Mouse (Mus musculus): ENCODE data around the gene Rai1. TPM values are rescaled to one million over a fixed set of nuclear protein-coding genes. Genes with fewer than 3 reads are reported as not detected.

Gene Rai1
- polyA plus RNA-seq (2011; ENCODE audit: insufficient read length, low read depth, missing spikeins) = 25.9 and 29.1 TPM in 2 replicates

DNA sequence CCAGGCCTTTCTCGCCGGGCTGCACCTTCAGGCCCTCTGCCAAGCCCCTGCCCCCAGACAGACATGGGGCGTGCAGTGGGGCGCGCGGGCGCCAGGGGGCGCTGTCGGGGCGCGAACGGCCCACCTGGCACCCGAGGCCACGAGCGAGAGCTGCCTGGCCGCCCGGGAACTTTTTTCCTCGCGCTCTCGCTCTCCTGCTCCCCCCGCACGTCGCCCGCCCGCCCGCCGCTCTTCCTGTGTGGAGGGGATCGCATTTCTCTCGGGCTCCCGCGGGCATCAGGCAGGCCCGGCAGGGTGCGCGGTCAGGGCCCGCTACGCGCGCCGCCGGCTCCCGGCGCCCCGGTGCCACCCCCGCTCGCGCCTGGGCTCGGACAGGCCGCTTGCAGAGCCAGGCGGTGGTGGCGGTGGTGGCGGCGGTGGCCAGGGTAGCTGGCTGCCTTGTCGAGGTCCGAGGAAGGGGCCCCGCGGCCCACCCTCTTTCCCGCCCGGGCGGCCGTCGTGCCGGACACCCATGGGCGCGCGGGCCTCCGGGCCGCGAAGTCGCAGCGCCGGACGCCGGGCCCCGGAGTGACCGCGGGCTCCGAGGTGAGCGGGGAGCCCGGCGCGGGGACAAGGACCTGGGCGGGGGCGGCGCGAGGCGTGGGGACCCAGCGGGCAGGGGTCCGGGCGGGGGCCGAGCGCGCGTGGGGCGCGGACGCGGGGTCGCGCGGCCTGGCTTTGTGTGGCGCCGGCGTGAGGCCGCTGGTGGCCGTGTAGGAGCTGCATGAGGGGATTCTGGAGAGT lies at the start of gene Rai1:
Gene Rai1 (plus strand): TSS at position 204 of the 783 bp plus-strand sequence.
- Histone ChIP-seq H3K4me3 (ENCODE audit: insufficient read depth, low read length) (peak within 1 kb of the TSS; percentile 85), H3K27ac (ENCODE audit: insufficient read depth, low read length) (peak within 1 kb of the TSS; percentile 95), H3K4me1 (ENCODE audit: control insufficient read depth, insufficient read depth, low read length) (peaks cover 21% of the 10 kb centered on the region)
- TF ChIP-seq CTCF (IDR thresholded peaks at IDR 0.05; ENCODE audit: borderline replicate concordance, insufficient read depth, low read length) (peak; percentile 58), POLR2A (IDR thresholded peaks at IDR 0.05; ENCODE audit: low read depth, low read length) (peak; percentile 54)

DNA sequence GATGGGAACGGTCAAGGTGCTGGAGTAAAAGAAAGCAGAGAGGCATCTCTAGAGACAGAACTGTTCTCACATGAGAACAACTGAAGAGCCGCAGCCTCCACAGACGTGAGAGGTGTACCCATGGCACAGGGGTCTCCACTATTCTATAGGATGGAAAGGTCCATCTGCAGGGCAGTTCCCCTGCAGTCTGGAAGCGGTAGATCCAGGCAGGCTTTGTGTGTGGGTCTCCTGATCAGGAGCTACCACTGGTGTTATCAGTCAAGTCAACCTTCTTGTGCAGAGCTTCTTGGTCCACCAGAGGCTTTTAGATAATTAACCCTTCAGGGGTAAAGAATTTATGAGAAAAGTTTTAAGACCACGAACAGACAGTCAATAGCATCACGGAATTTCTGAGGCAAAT lies 48.3 kb upstream of the Rai1 start:
- no peak for TF ChIP-seq POLR2A (IDR thresholded peaks at IDR 0.05; ENCODE audit: low read depth, low read length)
- no peak for TF ChIP-seq CTCF (IDR thresholded peaks at IDR 0.05; ENCODE audit: borderline replicate concordance, insufficient read depth, low read length)
- H3K4me3 ChIP-seq (ENCODE audit: insufficient read depth, low read length) = no peak overlapping the region
- H3K4me1 ChIP-seq (ENCODE audit: control insufficient read depth, insufficient read depth, low read length) = no peaks in the 10 kb centered on the region
- H3K27ac ChIP-seq (ENCODE audit: insufficient read depth, low read length) = no peak overlapping the region

DNA sequence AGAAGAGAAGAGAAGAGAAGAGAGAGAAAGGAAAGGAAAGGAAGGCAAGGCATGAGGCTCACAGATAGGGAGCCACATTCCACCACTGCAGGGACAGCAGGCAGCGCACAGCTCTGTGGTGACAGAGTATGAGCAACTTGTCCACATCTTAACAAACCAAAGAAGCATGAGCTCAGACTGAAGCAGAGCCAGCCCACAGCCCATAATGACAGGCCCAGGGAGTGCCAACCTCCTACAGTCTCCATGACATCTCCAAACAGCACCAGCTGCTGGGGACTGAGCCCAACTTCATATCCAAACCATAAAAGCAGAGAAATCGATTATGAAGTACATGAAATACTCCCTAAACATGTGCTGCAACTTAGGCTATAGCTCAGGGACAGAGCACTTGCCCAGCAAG lies 46.8 kb upstream of the Rai1 start:
- Histone ChIP-seq H3K27ac (ENCODE audit: insufficient read depth, low read length) (no peak overlapping the region), H3K4me1 (ENCODE audit: control insufficient read depth, insufficient read depth, low read length) (no peaks in the 10 kb centered on the region), H3K4me3 (ENCODE audit: insufficient read depth, low read length) (no peak overlapping the region)
- no peak for TF ChIP-seq CTCF (IDR thresholded peaks at IDR 0.05; ENCODE audit: borderline replicate concordance, insufficient read depth, low read length)
- no peak for TF ChIP-seq POLR2A (IDR thresholded peaks at IDR 0.05; ENCODE audit: low read depth, low read length)

DNA sequence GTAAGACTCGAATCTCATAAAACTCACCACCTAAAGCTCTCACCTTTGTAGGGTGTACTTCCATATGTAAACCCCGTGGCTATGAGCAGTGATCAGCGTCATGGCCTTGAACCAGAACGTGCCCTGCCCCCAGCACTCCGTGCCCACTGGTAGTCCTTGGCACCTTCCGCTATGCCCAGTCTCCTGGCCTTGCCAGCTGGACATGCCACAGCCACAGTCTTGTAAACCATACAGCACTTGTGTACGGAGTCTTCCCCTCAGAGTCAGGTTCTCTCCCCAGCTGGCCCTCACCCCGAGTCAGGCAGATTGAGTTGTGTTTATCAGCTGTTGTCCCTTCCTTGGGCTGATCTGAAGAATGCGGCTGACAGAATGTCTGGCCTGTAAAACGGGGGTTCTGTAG lies 46.4 kb upstream of the Rai1 start:
- no peak overlapping the region for H3K27ac ChIP-seq (ENCODE audit: insufficient read depth, low read length)
- H3K4me3 ChIP-seq (ENCODE audit: insufficient read depth, low read length) = no peak overlapping the region
- no peak for TF ChIP-seq POLR2A (IDR thresholded peaks at IDR 0.05; ENCODE audit: low read depth, low read length)
- TF ChIP-seq CTCF (IDR thresholded peaks at IDR 0.05; ENCODE audit: borderline replicate concordance, insufficient read depth, low read length) = no peak
- no peaks in the 10 kb centered on the region for H3K4me1 ChIP-seq (ENCODE audit: control insufficient read depth, insufficient read depth, low read length)

DNA sequence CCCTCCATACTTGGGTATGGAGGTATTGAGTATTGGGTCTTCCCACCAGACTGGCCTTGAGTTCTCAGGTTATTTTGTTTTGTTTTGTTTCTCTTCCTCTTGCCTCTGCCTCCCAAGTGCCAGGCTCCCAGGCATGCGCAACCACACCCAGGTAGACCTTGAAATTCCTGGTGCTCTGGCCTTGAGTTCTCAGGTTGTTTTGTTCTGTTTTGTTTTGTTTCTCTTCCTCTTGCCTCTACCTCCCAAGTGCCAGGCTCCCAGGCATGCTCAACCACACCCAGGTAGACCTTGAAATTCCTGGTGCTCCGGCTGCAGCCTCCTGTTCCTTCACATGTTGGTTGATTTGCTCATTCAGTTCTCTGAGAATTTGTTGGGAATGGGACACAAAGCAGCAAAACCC lies 44.8 kb upstream of the Rai1 start:
- TF ChIP-seq CTCF (IDR thresholded peaks at IDR 0.05; ENCODE audit: borderline replicate concordance, insufficient read depth, low read length) = no peak
- TF ChIP-seq POLR2A (IDR thresholded peaks at IDR 0.05; ENCODE audit: low read depth, low read length) = no peak
- H3K4me1 ChIP-seq (ENCODE audit: control insufficient read depth, insufficient read depth, low read length) = no peaks in the 10 kb centered on the region
- H3K27ac ChIP-seq (ENCODE audit: insufficient read depth, low read length) = no peak overlapping the region
- H3K4me3 ChIP-seq (ENCODE audit: insufficient read depth, low read length) = no peak overlapping the region

DNA sequence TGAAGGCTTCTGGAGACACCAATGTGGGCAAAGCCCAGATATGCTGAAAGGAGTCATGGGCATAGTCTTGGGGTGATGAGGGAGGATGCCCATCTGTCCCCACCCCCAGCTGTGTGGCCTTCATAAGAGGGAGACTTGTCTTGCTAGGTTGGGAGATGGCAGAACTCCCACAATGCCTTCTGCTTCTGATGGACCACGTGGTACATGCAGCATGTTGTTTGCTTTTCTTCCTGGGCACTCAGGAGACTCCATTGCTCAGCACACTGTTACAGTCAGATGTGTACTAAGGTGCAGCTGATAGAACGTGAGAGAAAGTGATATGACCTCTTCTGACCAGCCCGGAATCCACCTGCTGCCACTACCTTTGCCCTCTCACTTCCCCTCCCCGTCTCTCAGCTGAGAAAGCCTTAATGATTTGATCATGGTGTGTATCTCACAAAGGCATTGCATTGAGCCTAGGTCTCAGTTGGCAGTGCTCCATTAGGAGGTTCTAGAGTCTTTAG lies 43.3 kb upstream of the Rai1 start:
- Histone ChIP-seq H3K4me3 (ENCODE audit: insufficient read depth, low read length) (no peak overlapping the region), H3K4me1 (ENCODE audit: control insufficient read depth, insufficient read depth, low read length) (no peaks in the 10 kb centered on the region), H3K27ac (ENCODE audit: insufficient read depth, low read length) (no peak overlapping the region)
- TF ChIP-seq POLR2A (IDR thresholded peaks at IDR 0.05; ENCODE audit: low read depth, low read length) (no peak), CTCF (IDR thresholded peaks at IDR 0.05; ENCODE audit: borderline replicate concordance, insufficient read depth, low read length) (no peak)

DNA sequence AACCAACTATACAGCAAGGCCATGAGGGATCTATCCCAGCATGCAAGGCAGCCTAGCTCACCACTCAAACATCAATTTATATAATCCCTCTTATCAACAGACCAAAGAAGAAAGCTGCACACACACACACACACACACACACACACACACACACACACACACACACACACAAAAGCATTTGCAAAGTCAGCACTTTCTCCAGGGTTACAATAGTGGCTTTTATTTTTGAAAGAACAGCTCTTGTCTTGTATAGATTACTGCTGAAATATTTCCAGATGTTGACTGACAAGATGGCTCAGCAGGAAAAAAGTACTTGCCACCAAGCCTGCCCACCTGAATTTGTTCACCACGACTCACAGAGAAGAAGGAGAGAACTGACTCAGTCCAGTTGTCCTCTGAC lies 39.5 kb upstream of the Rai1 start:
- Histone ChIP-seq H3K4me3 (ENCODE audit: insufficient read depth, low read length) (no peak overlapping the region), H3K4me1 (ENCODE audit: control insufficient read depth, insufficient read depth, low read length) (no peaks in the 10 kb centered on the region), H3K27ac (ENCODE audit: insufficient read depth, low read length) (no peak overlapping the region)
- TF ChIP-seq POLR2A (IDR thresholded peaks at IDR 0.05; ENCODE audit: low read depth, low read length) (no peak), CTCF (IDR thresholded peaks at IDR 0.05; ENCODE audit: borderline replicate concordance, insufficient read depth, low read length) (no peak)

DNA sequence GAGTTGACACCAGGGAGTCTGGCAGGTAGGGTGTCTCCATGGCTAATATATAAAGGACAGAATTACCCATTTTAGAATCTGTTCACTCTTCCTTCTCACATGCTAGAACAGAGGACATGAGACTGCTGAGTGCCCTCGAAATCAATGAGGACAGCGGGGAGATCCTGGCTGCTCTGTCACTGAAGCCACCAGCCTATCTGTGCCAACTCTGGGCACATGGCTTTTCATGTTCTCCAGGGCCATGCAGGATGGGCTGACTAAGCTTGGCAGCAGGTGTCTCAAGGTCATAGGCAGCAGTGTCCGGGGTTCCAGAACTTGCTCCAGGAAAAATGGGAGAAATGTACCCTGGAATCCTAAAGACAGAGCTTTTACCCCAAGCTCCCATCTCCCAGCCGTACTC lies 37.2 kb upstream of the Rai1 start:
- TF ChIP-seq CTCF (IDR thresholded peaks at IDR 0.05; ENCODE audit: borderline replicate concordance, insufficient read depth, low read length) (no peak), POLR2A (IDR thresholded peaks at IDR 0.05; ENCODE audit: low read depth, low read length) (no peak)
- Histone ChIP-seq H3K4me3 (ENCODE audit: insufficient read depth, low read length) (no peak overlapping the region), H3K27ac (ENCODE audit: insufficient read depth, low read length) (no peak overlapping the region), H3K4me1 (ENCODE audit: control insufficient read depth, insufficient read depth, low read length) (no peaks in the 10 kb centered on the region)

DNA sequence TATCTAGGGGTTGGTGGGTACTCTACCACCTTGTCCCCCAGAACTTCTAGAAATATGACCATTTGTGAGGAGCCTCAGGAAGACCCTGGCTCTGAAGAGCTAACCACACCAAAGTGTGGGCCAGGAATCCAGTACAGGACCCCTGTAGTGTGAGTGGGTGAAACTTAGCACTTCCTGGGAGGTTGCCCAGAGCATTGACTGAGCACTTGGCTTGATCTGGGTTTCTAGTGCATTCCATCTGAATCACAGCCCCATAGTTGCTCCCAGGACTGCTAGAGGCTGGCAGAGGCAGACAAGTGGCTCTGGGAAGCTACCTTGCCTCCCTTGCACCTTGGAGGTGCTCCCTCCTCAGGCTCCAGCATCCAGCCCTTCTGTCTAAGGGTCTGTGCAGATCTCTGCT lies 36.2 kb upstream of the Rai1 start:
- H3K4me1 ChIP-seq (ENCODE audit: control insufficient read depth, insufficient read depth, low read length) = no peaks in the 10 kb centered on the region
- H3K27ac ChIP-seq (ENCODE audit: insufficient read depth, low read length) = no peak overlapping the region
- TF ChIP-seq CTCF (IDR thresholded peaks at IDR 0.05; ENCODE audit: borderline replicate concordance, insufficient read depth, low read length) = no peak
- no peak overlapping the region for H3K4me3 ChIP-seq (ENCODE audit: insufficient read depth, low read length)

DNA sequence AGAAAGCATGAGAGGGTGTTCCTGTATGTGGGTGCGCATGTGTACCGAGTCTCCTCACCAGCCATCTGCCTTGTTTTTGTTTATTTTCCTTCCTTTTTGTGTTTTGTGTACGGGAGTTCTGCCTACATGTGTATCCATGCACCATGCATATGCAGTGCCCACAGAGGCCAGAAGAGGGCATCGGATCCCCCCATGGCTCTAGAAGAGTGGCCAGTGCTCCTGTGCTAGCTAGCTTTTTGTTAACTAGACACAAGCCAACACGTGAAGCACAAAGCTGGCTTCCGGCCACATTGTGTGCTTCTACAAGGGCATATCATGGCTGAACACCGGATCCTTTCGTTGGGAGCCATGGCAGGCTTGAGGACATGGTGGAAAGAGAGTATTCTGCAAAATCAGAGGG lies 34.2 kb upstream of the Rai1 start:
- H3K4me3 ChIP-seq (ENCODE audit: insufficient read depth, low read length) = no peak overlapping the region
- no peak for TF ChIP-seq POLR2A (IDR thresholded peaks at IDR 0.05; ENCODE audit: low read depth, low read length)
- TF ChIP-seq CTCF (IDR thresholded peaks at IDR 0.05; ENCODE audit: borderline replicate concordance, insufficient read depth, low read length) = peak; percentile 14; the same call in 1 of the 2 replicates
- H3K27ac ChIP-seq (ENCODE audit: insufficient read depth, low read length) = no peak overlapping the region
- H3K4me1 ChIP-seq (ENCODE audit: control insufficient read depth, insufficient read depth, low read length) = no peaks in the 10 kb centered on the region

All from embryonic fibroblast, embryonic 13.5 days (primary cell).